Mouse (Mus musculus): ENCODE measurements around the gene Slc30a2. TPM values are rescaled to one million over a fixed set of nuclear protein-coding genes. Genes with fewer than 3 reads are reported as not detected.
A peak's percentile ranks its signal among the peaks of the same experiment; 100 is the strongest.
"Not testable (repeated sequence)": the region's sequence is repeated elsewhere in the genome, so short reads cannot be mapped to it uniquely, and the experiment has no call there.

Gene Slc30a2
- polyA plus RNA-seq, 1 experiment from 2014 or later, result 0.16 TPM

GRCm38 (mm10) chr4:134365280-134365679 is 22.3 kb downstream of the Slc30a2 start:
- H3K4me1 ChIP-seq (replicated peaks), result no peaks in the 10 kb centered on the region; the same call in 1 of the 2 replicates
- H3K27me3 ChIP-seq, result peaks cover 26% of the 10 kb centered on the region
- no peak for ATAC-seq (ENCODE audit: low FRiP score, low read depth)
- no peaks in the 10 kb centered on the region for H3K9me3 ChIP-seq
- H3K4me2 ChIP-seq, result no peak overlapping the region
- H3K9ac ChIP-seq, result no peak overlapping the region
- no peak overlapping the region for H3K27ac ChIP-seq (replicated peaks)
- WGBS, result 44% methylated on average over 5 of the region's 5 CpGs
- no peak overlapping the region for H3K4me3 ChIP-seq
- no peaks in the 10 kb centered on the region for H3K36me3 ChIP-seq

GRCm38 (mm10) chr4:134370649-134371221 is 27.8 kb downstream of the Slc30a2 start:
- peak overlapping the region; percentile 63 for H3K4me3 ChIP-seq
- no peak overlapping the region for H3K27ac ChIP-seq (replicated peaks)
- H3K9me3 ChIP-seq, result no peaks in the 10 kb centered on the region
- 3% methylated on average over 18 of the region's 18 CpGs for WGBS
- H3K4me2 ChIP-seq, result peak overlapping the region; percentile 96
- H3K27me3 ChIP-seq, result peaks cover 38% of the 10 kb centered on the region
- no peaks in the 10 kb centered on the region for H3K36me3 ChIP-seq
- ATAC-seq (ENCODE audit: low FRiP score, low read depth), result no peak
- H3K9ac ChIP-seq, result peak overlapping the region; percentile 21; the same call in 1 of the 2 replicates
- peaks cover 22% of the 10 kb centered on the region for H3K4me1 ChIP-seq (replicated peaks)

- Histone ChIP-seq H3K27me3 (peaks cover 36% of the 10 kb centered on the region), H3K36me3 (no peaks in the 10 kb centered on the region), H3K4me1 (replicated peaks) (peaks cover 22% of the 10 kb centered on the region), H3K9ac (peak overlapping the region; percentile 21; the same call in 1 of the 2 replicates), H3K4me3 (peak overlapping the region; percentile 63), H3K9me3 (no peaks in the 10 kb centered on the region), H3K27ac (replicated peaks) (no peak overlapping the region), H3K4me2 (peak overlapping the region; percentile 96)
- ATAC-seq (ENCODE audit: low FRiP score, low read depth), result 0 out of 2 replicates have a peak, but pooled peaks have one; percentile 7
- under 1% methylated on average over 17 of the region's 17 CpGs for WGBS
Observed at GRCm38 (mm10) chr4:134371316-134371855, 28.4 kb downstream of the Slc30a2 start.

- H3K27me3 ChIP-seq, result peaks cover 36% of the 10 kb centered on the region
- H3K9me3 ChIP-seq, result no peaks in the 10 kb centered on the region
- H3K4me3 ChIP-seq, result peak overlapping the region; percentile 63
- peaks cover 22% of the 10 kb centered on the region for H3K4me1 ChIP-seq (replicated peaks)
- ATAC-seq (ENCODE audit: low FRiP score, low read depth), result peak; percentile 87
- peak overlapping the region; percentile 54 for H3K9ac ChIP-seq
- no peaks in the 10 kb centered on the region for H3K36me3 ChIP-seq
- under 1% methylated on average over 16 of the region's 16 CpGs for WGBS
- peak overlapping the region; percentile 96 for H3K4me2 ChIP-seq
- no peak overlapping the region for H3K27ac ChIP-seq (replicated peaks)
Observed at GRCm38 (mm10) chr4:134372294-134372747, 29.3 kb downstream of the Slc30a2 start.

- ATAC-seq (ENCODE audit: low FRiP score, low read depth), result no peak
- H3K9ac ChIP-seq, result no peak overlapping the region
- no peak overlapping the region for H3K4me2 ChIP-seq
- H3K4me1 ChIP-seq (replicated peaks), result peaks cover 22% of the 10 kb centered on the region
- no peaks in the 10 kb centered on the region for H3K9me3 ChIP-seq
- 82% methylated on average over 8 of the region's 8 CpGs for WGBS
- no peak overlapping the region for H3K27ac ChIP-seq (replicated peaks)
- peaks cover 32% of the 10 kb centered on the region for H3K27me3 ChIP-seq
- no peaks in the 10 kb centered on the region for H3K36me3 ChIP-seq
- no peak overlapping the region for H3K4me3 ChIP-seq
Observed at GRCm38 (mm10) chr4:134373295-134373694, 30.3 kb downstream of the Slc30a2 start.

- 56% methylated on average over 1 of the region's 1 CpGs for WGBS
- Histone ChIP-seq H3K36me3 (no peaks in the 10 kb centered on the region), H3K9me3 (no peaks in the 10 kb centered on the region), H3K27ac (replicated peaks) (no peak overlapping the region), H3K4me2 (no peak overlapping the region), H3K27me3 (peaks cover 29% of the 10 kb centered on the region), H3K4me1 (replicated peaks) (peaks cover 22% of the 10 kb centered on the region), H3K9ac (no peak overlapping the region), H3K4me3 (no peak overlapping the region)
- no peak for ATAC-seq (ENCODE audit: low FRiP score, low read depth)
Observed at GRCm38 (mm10) chr4:134374306-134374705, 31.3 kb downstream of the Slc30a2 start.

GRCm38 (mm10) chr4:134378089-134378615 is 35.2 kb downstream of the Slc30a2 start:
- no peaks in the 10 kb centered on the region for H3K36me3 ChIP-seq
- H3K27me3 ChIP-seq, result no peaks in the 10 kb centered on the region
- H3K9me3 ChIP-seq, result no peaks in the 10 kb centered on the region
- no peak overlapping the region for H3K9ac ChIP-seq
- no peak overlapping the region for H3K27ac ChIP-seq (replicated peaks)
- no peaks in the 10 kb centered on the region for H3K4me1 ChIP-seq (replicated peaks)
- H3K4me3 ChIP-seq, result no peak overlapping the region
- ATAC-seq (ENCODE audit: low FRiP score, low read depth), result no peak
- 40% methylated on average over 10 of the region's 10 CpGs for WGBS
- H3K4me2 ChIP-seq, result no peak overlapping the region

GRCm38 (mm10) chr4:134379510-134379909 is 36.5 kb downstream of the Slc30a2 start:
- Histone ChIP-seq H3K27ac (replicated peaks) (no peak overlapping the region), H3K4me2 (no peak overlapping the region), H3K4me1 (replicated peaks) (no peaks in the 10 kb centered on the region), H3K36me3 (no peaks in the 10 kb centered on the region), H3K9me3 (no peaks in the 10 kb centered on the region), H3K4me3 (no peak overlapping the region), H3K27me3 (no peaks in the 10 kb centered on the region), H3K9ac (no peak overlapping the region)
- no peak for ATAC-seq (ENCODE audit: low FRiP score, low read depth)
- 85% methylated on average over 8 of the region's 8 CpGs for WGBS

- H3K4me3 ChIP-seq; H3K4me1 ChIP-seq (replicated peaks); H3K9ac ChIP-seq; H3K36me3 ChIP-seq; H3K27me3 ChIP-seq; H3K9me3 ChIP-seq; H3K4me2 ChIP-seq; H3K27ac ChIP-seq (replicated peaks); ATAC-seq (ENCODE audit: low FRiP score, low read depth): not testable (repeated sequence)
- WGBS, result 94% methylated on average over 2 of the region's 6 CpGs
Observed at GRCm38 (mm10) chr4:134383750-134384149, 40.8 kb downstream of the Slc30a2 start, which contains the start of gene Extl1. Gene Extl1, minus strand, starts transcription at chr4:134383850.

- Histone ChIP-seq H3K9ac (no peak overlapping the region), H3K4me3 (no peak overlapping the region), H3K4me1 (replicated peaks) (peaks cover under 1% of the 10 kb centered on the region; the same call in 1 of the 2 replicates), H3K27me3 (no peaks in the 10 kb centered on the region), H3K36me3 (no peaks in the 10 kb centered on the region), H3K9me3 (no peaks in the 10 kb centered on the region), H3K27ac (replicated peaks) (no peak overlapping the region), H3K4me2 (no peak overlapping the region)
- ATAC-seq (ENCODE audit: low FRiP score, low read depth), result no peak
- 68% methylated on average over 6 of the region's 6 CpGs for WGBS
Observed at GRCm38 (mm10) chr4:134387268-134387667, 44.3 kb downstream of the Slc30a2 start.

GRCm38 (mm10) chr4:134388397-134388796 is 45.4 kb downstream of the Slc30a2 start:
- no peak overlapping the region for H3K9ac ChIP-seq
- WGBS, result 13% methylated on average over 5 of the region's 5 CpGs
- H3K4me3 ChIP-seq, result no peak overlapping the region
- H3K9me3 ChIP-seq, result no peaks in the 10 kb centered on the region
- no peak overlapping the region for H3K27ac ChIP-seq (replicated peaks)
- ATAC-seq (ENCODE audit: low FRiP score, low read depth), result no peak
- peaks cover 7% of the 10 kb centered on the region; the same call in 1 of the 2 replicates for H3K4me1 ChIP-seq (replicated peaks)
- no peak overlapping the region for H3K4me2 ChIP-seq
- H3K27me3 ChIP-seq, result no peaks in the 10 kb centered on the region
- H3K36me3 ChIP-seq, result no peaks in the 10 kb centered on the region

GRCm38 (mm10) chr4:134391636-134392035 is 48.7 kb downstream of the Slc30a2 start:
- 100% methylated on average over 1 of the region's 1 CpGs for WGBS
- Histone ChIP-seq H3K27ac (replicated peaks) (no peak overlapping the region), H3K9me3 (no peaks in the 10 kb centered on the region), H3K36me3 (no peaks in the 10 kb centered on the region), H3K4me1 (replicated peaks) (peaks cover 12% of the 10 kb centered on the region), H3K4me2 (no peak overlapping the region), H3K9ac (no peak overlapping the region), H3K27me3 (no peaks in the 10 kb centered on the region), H3K4me3 (no peak overlapping the region)
- no peak for ATAC-seq (ENCODE audit: low FRiP score, low read depth)

All from hindbrain, embryonic 15.5 days (tissue).